Mouse (Mus musculus) retina, postnatal 7 days (tissue): ENCODE measurements around the gene Lrrn4cl.
"Not testable (repeated sequence)": the region's sequence is repeated elsewhere in the genome, so short reads cannot be mapped to it uniquely, and the experiment has no call there.

Experiments used
- DNase-seq: peaks from one replicate; pipeline ENCODE4 v3.0.0-alpha.2; 2012; ENCODE audit warnings: low read depth, low spot score

The Lrrn4cl gene

GRCm38 (mm10) chr19:8838041-8838730 lies 12.4 kb upstream of the Lrrn4cl start:
- no peak for DNase-seq

GRCm38 (mm10) chr19:8839103-8839907 lies 11.3 kb upstream of the Lrrn4cl start, which contains the start of gene Gng3:
TSS of gene Gng3 (minus strand) at chr19:8839194.
- no peak for DNase-seq

- no peak for DNase-seq
Observed at GRCm38 (mm10) chr19:8839908-8840791, 10.4 kb upstream of the Lrrn4cl start.

GRCm38 (mm10) chr19:8841012-8841411 lies 9.6 kb upstream of the Lrrn4cl start:
- no peak for DNase-seq

- DNase-seq: no peak
Observed at GRCm38 (mm10) chr19:8842961-8843360, 7.6 kb upstream of the Lrrn4cl start.

GRCm38 (mm10) chr19:8844371-8845129 lies 6.0 kb upstream of the Lrrn4cl start:
- peak; percentile 76 for DNase-seq

GRCm38 (mm10) chr19:8848356-8848755 lies 2.2 kb upstream of the Lrrn4cl start:
- DNase-seq: no peak

- DNase-seq: no peak
Observed at GRCm38 (mm10) chr19:8851639-8852038, 1.1 kb downstream of the Lrrn4cl start.

GRCm38 (mm10) chr19:8852236-8852928 lies 1.8 kb downstream of the Lrrn4cl start:
- no peak for DNase-seq

- no peak for DNase-seq
Observed at GRCm38 (mm10) chr19:8853117-8853516, 2.5 kb downstream of the Lrrn4cl start.

- no peak for DNase-seq
Observed at GRCm38 (mm10) chr19:8857689-8858088, 7.1 kb downstream of the Lrrn4cl start.

GRCm38 (mm10) chr19:8859018-8859417 lies 8.4 kb downstream of the Lrrn4cl start:
- DNase-seq: no peak

- DNase-seq: no peak
Observed at GRCm38 (mm10) chr19:8864265-8864664, 13.7 kb downstream of the Lrrn4cl start.

- not testable (repeated sequence) for DNase-seq
Observed at GRCm38 (mm10) chr19:8870381-8870780, 19.8 kb downstream of the Lrrn4cl start.

GRCm38 (mm10) chr19:8870838-8871237 lies 20.3 kb downstream of the Lrrn4cl start:
- DNase-seq: no peak

GRCm38 (mm10) chr19:8871267-8872186 lies 21.0 kb downstream of the Lrrn4cl start, which contains the start of gene Ubxn1:
TSS of gene Ubxn1 (plus strand) at chr19:8871496.
- peak; percentile 92 for DNase-seq

- DNase-seq: no peak
Observed at GRCm38 (mm10) chr19:8872266-8872840, 21.8 kb downstream of the Lrrn4cl start.

- DNase-seq: no peak
Observed at GRCm38 (mm10) chr19:8875031-8875430, 24.5 kb downstream of the Lrrn4cl start.
